Mouse (Mus musculus): ENCODE measurements at regions not wholly inside any gene's neighbourhood (a gene's known extent, or its start where the extent isn't known, plus 50 kb on each side); places are given as distances from the start of the nearest gene placed in this dataset.
A peak's percentile ranks its signal among the peaks of the same experiment; 100 is the strongest.

DNA sequence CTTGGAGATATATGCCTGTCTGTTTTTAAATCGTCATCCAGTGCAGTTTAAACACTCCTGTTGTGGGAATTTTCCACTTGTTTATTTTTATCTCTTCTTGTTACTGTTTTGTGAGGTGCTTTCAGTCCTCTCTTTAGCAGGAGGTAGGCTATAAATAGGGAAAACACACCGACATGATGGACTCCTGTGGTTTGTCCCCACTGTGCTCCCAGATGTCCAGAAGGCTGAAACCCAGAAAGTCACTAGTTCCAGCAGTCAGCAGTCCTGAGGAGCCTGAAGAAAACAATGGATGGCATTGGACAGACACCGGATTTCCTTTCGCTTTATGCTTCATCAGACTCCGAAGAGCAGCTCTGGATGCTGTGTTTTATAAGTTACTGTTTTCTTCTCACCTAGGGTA lies 55.2 kb upstream of the Armh4 start:
- intact Hi-C loops (cut with DNase I), result no loop called here
- TF ChIP-seq POLR2A (IDR thresholded peaks at IDR 0.05; ENCODE audit: insufficient read depth, low read depth, low read length), result no peak
- H3K4me3 ChIP-seq, result no peak overlapping the region
- no peak overlapping the region for H3K9ac ChIP-seq (ENCODE audit: low read depth, low read length)
- WGBS, result 58% methylated on average over 5 of the region's 5 CpGs
- no peaks in the 10 kb centered on the region for H3K79me2 ChIP-seq (replicated peaks; ENCODE audit: control insufficient read depth, insufficient read depth, low read length)
- no peaks in the 10 kb centered on the region for H3K4me1 ChIP-seq (ENCODE audit: control insufficient read depth, insufficient read depth, low read length)
- DNase-seq, result no peak
- H3K27ac ChIP-seq, result no peak overlapping the region
- H3K36me3 ChIP-seq (ENCODE audit: control insufficient read depth, insufficient read depth, low read length), result no peaks in the 10 kb centered on the region
- no peaks in the 10 kb centered on the region for H3K27me3 ChIP-seq (ENCODE audit: control insufficient read depth, insufficient read depth, low read length)

DNA sequence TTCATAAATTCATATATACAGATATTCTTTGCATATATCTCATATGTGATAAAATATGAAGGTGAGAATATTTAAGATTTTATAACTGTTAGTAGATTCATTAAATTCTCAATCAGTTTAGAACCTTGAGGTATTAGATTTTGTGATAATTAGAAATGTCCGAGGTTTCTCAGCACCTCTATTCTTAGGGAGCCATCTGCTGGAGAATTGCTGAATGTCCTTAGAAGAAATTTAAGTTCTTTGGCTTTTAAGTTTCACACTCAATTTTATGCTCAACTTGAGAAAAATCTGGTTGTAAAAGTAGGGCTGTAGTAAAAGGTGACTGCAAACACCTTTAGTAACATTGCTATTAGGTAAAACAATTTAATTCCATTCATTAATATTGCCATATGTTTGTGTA lies 51.5 kb upstream of the Armh4 start:
- H3K36me3 ChIP-seq (ENCODE audit: control insufficient read depth, insufficient read depth, low read length), result no peaks in the 10 kb centered on the region
- no peak overlapping the region for H3K9ac ChIP-seq (ENCODE audit: low read depth, low read length)
- intact Hi-C loops (cut with DNase I), result loop anchor here (2.0 kb wide), 1 partner anchor 32 kb away; no protein-coding TSS in a partner anchor
- no peaks in the 10 kb centered on the region for H3K27me3 ChIP-seq (ENCODE audit: control insufficient read depth, insufficient read depth, low read length)
- no peaks in the 10 kb centered on the region for H3K4me1 ChIP-seq (ENCODE audit: control insufficient read depth, insufficient read depth, low read length)
- H3K27ac ChIP-seq, result no peak overlapping the region
- TF ChIP-seq POLR2A (IDR thresholded peaks at IDR 0.05; ENCODE audit: insufficient read depth, low read depth, low read length) (no peak), EP300 (IDR thresholded peaks at IDR 0.05; ENCODE audit: insufficient read depth, low read depth, low read length) (no peak), CTCF (IDR thresholded peaks at IDR 0.05) (peak; percentile 62)
- DNase-seq, result no peak
- no peaks in the 10 kb centered on the region for H3K79me2 ChIP-seq (replicated peaks; ENCODE audit: control insufficient read depth, insufficient read depth, low read length)
- H3K4me3 ChIP-seq, result no peak overlapping the region
- 18% methylated on average over 1 of the region's 1 CpGs for WGBS
